Mouse (Mus musculus) myocyte (in vitro differentiated cells): ENCODE results near the gene Zfp273.

Experiments
- CEBPB ChIP-seq: IDR thresholded peaks from 2 replicates; pipeline ENCODE4 v1.6.1; 2011; ENCODE audit warnings: mild to moderate bottlenecking, moderate library complexity; ENCODE audit not compliant: poor library complexity, insufficient read depth, severe bottlenecking
- E2F4 ChIP-seq: IDR thresholded peaks from one replicate; pipeline ENCODE4 v1.6.1; 2011; ENCODE audit warnings: mild to moderate bottlenecking, control low read depth, moderate library complexity; ENCODE audit not compliant: insufficient read depth
- MYOD1 ChIP-seq, 3 experiments: IDR thresholded peaks; one replicate each; pipeline ENCODE4 v1.6.1; 2011; ENCODE audit warnings: control low read depth in 2 of 3, low read depth in 2 of 3, mild to moderate bottlenecking in 2 of 3, moderate library complexity in 1 of 3; ENCODE audit not compliant: insufficient read length in 2 of 3, control insufficient read depth in 1 of 3
- MYOG ChIP-seq, 3 experiments: IDR thresholded peaks; one replicate each; pipeline ENCODE4 v1.6.1; 2011; ENCODE audit warnings: control low read depth in 2 of 3, low read depth in 2 of 3, mild to moderate bottlenecking in 2 of 3; ENCODE audit not compliant: insufficient read length in 2 of 3, control insufficient read depth in 1 of 3, insufficient read depth in 1 of 3
- POLR2A ChIP-seq: IDR thresholded peaks from one replicate; pipeline ENCODE4 v1.6.1; 2011; ENCODE audit warnings: low read depth, mild to moderate bottlenecking, control low read depth, moderate library complexity; ENCODE audit not compliant: insufficient read length
- POLR2AphosphoS2 ChIP-seq: IDR thresholded peaks from one replicate; pipeline ENCODE4 v1.6.1; 2011; ENCODE audit warnings: low read depth, control low read depth; ENCODE audit not compliant: insufficient read length
- REST ChIP-seq: IDR thresholded peaks from one replicate; pipeline ENCODE4 v1.6.1; 2011; ENCODE audit warnings: mild to moderate bottlenecking, control low read depth, moderate library complexity; ENCODE audit not compliant: insufficient read depth, insufficient read length
- TCF12 ChIP-seq: IDR thresholded peaks from one replicate; pipeline ENCODE4 v1.6.1; 2011; ENCODE audit warnings: mild to moderate bottlenecking, control low read depth; ENCODE audit not compliant: poor library complexity, insufficient read depth, severe bottlenecking
- USF1 ChIP-seq: IDR thresholded peaks from one replicate; pipeline ENCODE4 v1.6.1; 2011; ENCODE audit warnings: low read depth, mild to moderate bottlenecking, control low read depth, moderate library complexity

DNA sequence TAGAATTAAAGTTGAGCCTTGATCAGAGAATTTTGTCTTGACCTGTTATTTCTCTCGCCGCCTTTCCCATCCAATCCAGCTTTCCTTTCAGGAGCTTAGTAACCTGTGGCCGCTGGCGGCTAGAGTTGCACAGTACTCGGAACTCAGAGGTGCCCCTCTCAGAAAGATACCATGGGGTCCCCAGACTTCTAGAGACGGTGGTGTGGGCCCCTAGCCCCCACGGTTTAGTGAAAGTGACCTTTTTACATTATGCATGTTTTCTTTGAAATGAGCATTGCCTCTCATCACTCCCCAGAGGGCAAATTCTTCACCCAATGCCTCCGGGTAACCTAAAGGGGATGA is 31.3 kb downstream of the Zfp273 start:
- TF ChIP-seq POLR2A (no peak), E2F4 (no peak), CEBPB (no peak), USF1 (no peak), MYOD1 (IDR thresholded peaks at IDR 0.05; ENCODE audit: control insufficient read depth in 1 of 3, insufficient read length in 2 of 3, low read depth in 2 of 3) (no peak), POLR2AphosphoS2 (no peak), TCF12 (no peak), MYOG (IDR thresholded peaks at IDR 0.05; ENCODE audit: control insufficient read depth in 1 of 3, insufficient read depth in 1 of 3, insufficient read length in 2 of 3, low read depth in 2 of 3) (no peak), REST (no peak)
